Mouse (Mus musculus) left cerebral cortex, postnatal 14 days (tissue): Measurements from ENCODE around the gene Ccdc121. TPM values are rescaled to one million over a fixed set of nuclear protein-coding genes. Genes with fewer than 3 reads are reported as not detected.
A peak's percentile ranks its signal among the peaks of the same experiment; 100 is the strongest.
"Not testable (repeated sequence)": the region's sequence is repeated elsewhere in the genome, so short reads cannot be mapped to it uniquely, and the experiment has no call there.

ENCODE experiments used
- DNase-seq, 2 experiments: peaks; one replicate each; pipeline ENCODE4 v3.0.0; 2021 to 2022; ENCODE audit warnings: low spot score in 2 of 2, mixed read lengths in 1 of 2
- intact Hi-C: fragments of 180-260 bp; cut with DNase I; formaldehyde crosslinking; loops from one replicate; pipeline ENCODE4 v1.15.1; 2025
- total RNA-seq, 2 experiments: library from RNA; stranded (reverse); gene quantifications; 2 replicates each; pipeline ENCODE4 v1.2.3; 2021

Ccdc121 gene
- total RNA-seq, 2 experiments from 2014 or later, result 0.20 to 0.23 TPM

- intact Hi-C loops, result no loop called here
- no peak for DNase-seq
These were observed 7.9 kb upstream of the Ccdc121 start for GRCm38 (mm10) chr1:181519137-181519536.

- DNase-seq, result no peak
- intact Hi-C loops, result no loop called here
These were observed 6.8 kb upstream of the Ccdc121 start for GRCm38 (mm10) chr1:181518046-181518445.

- DNase-seq, result no peak
- intact Hi-C loops, result no loop called here
These were observed 1.3 kb upstream of the Ccdc121 start for GRCm38 (mm10) chr1:181512430-181513129.

- not testable (repeated sequence) for DNase-seq
These were observed 396 bp downstream of the Ccdc121 start for GRCm38 (mm10) chr1:181510855-181511254.

GRCm38 (mm10) chr1:181505367-181505766, 5.9 kb downstream of the Ccdc121 start:
- DNase-seq, result no peak
- intact Hi-C loops, result no loop called here

More at GRCm38 (mm10) chr1:181510855-181511254, 396 bp downstream of the Ccdc121 start:
- intact Hi-C loops, result not testable (repeated sequence)

GRCm38 (mm10) chr1:181503471-181503870, 7.8 kb downstream of the Ccdc121 start:
- intact Hi-C loops, result no loop called here

GRCm38 (mm10) chr1:181484696-181485095, 26.6 kb downstream of the Ccdc121 start:
- DNase-seq, result peak; percentile 21 to 43
- intact Hi-C loops, result no loop called here

More at GRCm38 (mm10) chr1:181503471-181503870, 7.8 kb downstream of the Ccdc121 start:
- DNase-seq, result no peak

- intact Hi-C loops, result no loop called here
- DNase-seq, result no peak
These were observed 34.7 kb downstream of the Ccdc121 start for GRCm38 (mm10) chr1:181476557-181476956.

GRCm38 (mm10) chr1:181476141-181476540, 35.1 kb downstream of the Ccdc121 start:
- intact Hi-C loops, result no loop called here
- no peak for DNase-seq

- DNase-seq, result no peak
- intact Hi-C loops, result loop anchor here (5.0 kb wide), 1 partner anchor 68 kb away; no protein-coding TSS in a partner anchor
These were observed 41.8 kb downstream of the Ccdc121 start for GRCm38 (mm10) chr1:181469415-181469814.

- no peak for DNase-seq
- intact Hi-C loops, result loop anchor here (5.0 kb wide), 1 partner anchor 70 kb away; no protein-coding TSS in a partner anchor
These were observed 44.0 kb downstream of the Ccdc121 start for GRCm38 (mm10) chr1:181467321-181467670.

- DNase-seq, result peak; percentile 68 to 79
- intact Hi-C loops, result loop anchor here (5.0 kb wide), 1 partner anchor 71 kb away; no protein-coding TSS in a partner anchor
These were observed 44.5 kb downstream of the Ccdc121 start for GRCm38 (mm10) chr1:181466601-181467320.

GRCm38 (mm10) chr1:181466040-181466439, 45.2 kb downstream of the Ccdc121 start:
- no peak for DNase-seq
- intact Hi-C loops, result loop anchor here (5.0 kb wide), 1 partner anchor 71 kb away; no protein-coding TSS in a partner anchor

GRCm38 (mm10) chr1:181465027-181465426, 46.2 kb downstream of the Ccdc121 start:
- no peak for DNase-seq
- intact Hi-C loops, result loop anchor here (5.0 kb wide), 1 partner anchor 72 kb away; no protein-coding TSS in a partner anchor

GRCm38 (mm10) chr1:181462906-181463179, 48.4 kb downstream of the Ccdc121 start:
- no peak for DNase-seq
- intact Hi-C loops, result no loop called here

- no peak for DNase-seq
- intact Hi-C loops, result no loop called here
These were observed 49.0 kb downstream of the Ccdc121 start for GRCm38 (mm10) chr1:181462051-181462905.

GRCm38 (mm10) chr1:181461484-181461883, 49.8 kb downstream of the Ccdc121 start:
- intact Hi-C loops, result no loop called here
- DNase-seq, result no peak

- DNase-seq, result peak in 1 of 2 experiments; percentile 59
- intact Hi-C loops, result no loop called here
These were observed 51.0 kb downstream of the Ccdc121 start for GRCm38 (mm10) chr1:181460283-181460682.
